ENCODE assay signal across 1 mouse cellular context in the genomic region with DNA sequence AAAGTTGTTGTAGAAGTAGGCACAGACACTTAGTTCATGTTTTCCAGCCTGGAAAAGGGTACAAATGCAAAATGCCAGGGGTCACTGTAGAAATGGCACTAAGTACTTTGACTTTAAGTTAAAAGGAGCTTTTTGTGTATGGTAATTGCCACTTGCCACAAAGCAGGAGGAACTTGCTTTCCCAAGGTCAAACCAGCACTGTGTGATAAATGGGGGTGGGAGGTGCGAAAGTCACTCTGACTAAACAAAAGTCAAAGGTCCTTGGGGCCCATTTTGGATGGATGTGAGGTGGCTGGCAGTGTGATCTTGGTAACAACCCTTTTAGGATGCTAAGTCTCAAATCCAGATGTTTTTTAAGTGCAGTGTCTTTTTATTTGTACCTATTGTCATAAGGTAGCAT.
TF ChIP-seq lines count a peak whose summit lies in the region.

No protein-coding gene starts in this region.

TF ChIP-seq in ES-E14, 5 proteins besides CTCF, POLR2A, EP300 and RAD21 (continued from another document):
- no peak for TF ChIP-seq ZNF384 (IDR thresholded peaks at IDR 0.05; ENCODE audit: low read depth, low read length)
- no peak for TF ChIP-seq MAFK (IDR thresholded peaks at IDR 0.05; ENCODE audit: insufficient read depth, low read depth, low read length)
- no peak for TF ChIP-seq ZC3H11A (IDR thresholded peaks at IDR 0.05; ENCODE audit: borderline replicate concordance, low read depth, low read length)
